Mouse (Mus musculus): ENCODE data around the gene 4930455H04Rik.
A peak's percentile ranks its signal among the peaks of the same experiment; 100 is the strongest.

4930455H04Rik gene

GRCm38 (mm10) chr3:116967436-116967835 lies 631 bp upstream of the 4930455H04Rik start:
- no peak for DNase-seq (ENCODE audit: low spot score)

GRCm38 (mm10) chr3:116968540-116968997 lies 502 bp downstream of the 4930455H04Rik start, which contains the start of gene Palmd:
Palmd (minus strand) TSS chr3:116968987.
- DNase-seq (ENCODE audit: low spot score) = peak; percentile 7

GRCm38 (mm10) chr3:116969003-116969402 lies 936 bp downstream of the 4930455H04Rik start:
- DNase-seq (ENCODE audit: low spot score) = no peak

GRCm38 (mm10) chr3:116969786-116970185 lies 1.7 kb downstream of the 4930455H04Rik start:
- no peak for DNase-seq (ENCODE audit: low spot score)

GRCm38 (mm10) chr3:116981811-116982575 lies 13.9 kb downstream of the 4930455H04Rik start:
- DNase-seq (ENCODE audit: low spot score) = no peak

- no peak for DNase-seq (ENCODE audit: low spot score)
These were observed 17.0 kb downstream of the 4930455H04Rik start for GRCm38 (mm10) chr3:116985042-116985455.

- no peak for DNase-seq (ENCODE audit: low spot score)
These were observed 17.7 kb downstream of the 4930455H04Rik start for GRCm38 (mm10) chr3:116985741-116986140.

- no peak for DNase-seq (ENCODE audit: low spot score)
These were observed 18.4 kb downstream of the 4930455H04Rik start for GRCm38 (mm10) chr3:116986451-116986850.

- no peak for DNase-seq (ENCODE audit: low spot score)
These were observed 20.2 kb downstream of the 4930455H04Rik start for GRCm38 (mm10) chr3:116988221-116988620.

GRCm38 (mm10) chr3:116991180-116991579 lies 23.1 kb downstream of the 4930455H04Rik start:
- no peak for DNase-seq (ENCODE audit: low spot score)

GRCm38 (mm10) chr3:116993011-116993410 lies 24.9 kb downstream of the 4930455H04Rik start:
- no peak for DNase-seq (ENCODE audit: low spot score)

- DNase-seq (ENCODE audit: low spot score) = no peak
These were observed 33.8 kb downstream of the 4930455H04Rik start for GRCm38 (mm10) chr3:117001686-117002485.

GRCm38 (mm10) chr3:117003379-117003778 lies 35.3 kb downstream of the 4930455H04Rik start:
- no peak for DNase-seq (ENCODE audit: low spot score)

- no peak for DNase-seq (ENCODE audit: low spot score)
These were observed 38.6 kb downstream of the 4930455H04Rik start for GRCm38 (mm10) chr3:117006636-117007035.

- no peak for DNase-seq (ENCODE audit: low spot score)
These were observed 39.3 kb downstream of the 4930455H04Rik start for GRCm38 (mm10) chr3:117007340-117007739.

- no peak for DNase-seq (ENCODE audit: low spot score)
These were observed 42.1 kb downstream of the 4930455H04Rik start for GRCm38 (mm10) chr3:117010182-117010581.

GRCm38 (mm10) chr3:117020319-117020718 lies 52.3 kb downstream of the 4930455H04Rik start:
- DNase-seq (ENCODE audit: low spot score) = no peak

- no peak for DNase-seq (ENCODE audit: low spot score)
These were observed 53.8 kb downstream of the 4930455H04Rik start for GRCm38 (mm10) chr3:117021907-117022306.

- no peak for DNase-seq (ENCODE audit: low spot score)
These were observed 56.0 kb downstream of the 4930455H04Rik start for GRCm38 (mm10) chr3:117024111-117024510.

GRCm38 (mm10) chr3:117024557-117024956 lies 56.5 kb downstream of the 4930455H04Rik start:
- DNase-seq (ENCODE audit: low spot score) = no peak

GRCm38 (mm10) chr3:117025421-117025820 lies 57.4 kb downstream of the 4930455H04Rik start:
- no peak for DNase-seq (ENCODE audit: low spot score)
